Mouse (Mus musculus) lung, postnatal 25 days (tissue): ENCODE measurements around the gene Pts.
A peak's percentile ranks its signal among the peaks of the same experiment; 100 is the strongest.

Experiments used
- DNase-seq: peaks from one replicate; pipeline ENCODE4 v3.0.0; 2022; ENCODE audit warnings: low spot score

Pts gene

GRCm38 (mm10) chr9:50528293-50528892 is at the start of gene Pts:
Pts (minus strand) TSS chr9:50528724.
- DNase-seq: peak; percentile 98

- DNase-seq: no peak
These were observed 41.3 kb upstream of the Pts start for GRCm38 (mm10) chr9:50569599-50570525.

GRCm38 (mm10) chr9:50567881-50568280 is 39.4 kb upstream of the Pts start:
- DNase-seq: no peak

GRCm38 (mm10) chr9:50567372-50567771 is 38.8 kb upstream of the Pts start:
- DNase-seq: peak; percentile 14

- no peak for DNase-seq
These were observed 37.4 kb upstream of the Pts start for GRCm38 (mm10) chr9:50565940-50566339.

- peak; percentile 16 for DNase-seq
These were observed 36.6 kb upstream of the Pts start for GRCm38 (mm10) chr9:50565173-50565572.

GRCm38 (mm10) chr9:50561918-50562360 is 33.4 kb upstream of the Pts start:
- DNase-seq: no peak

- no peak for DNase-seq
These were observed 32.8 kb upstream of the Pts start, which contains the start of gene Tex12 for GRCm38 (mm10) chr9:50561145-50561917. Tex12 (minus strand) TSS chr9:50561325.

GRCm38 (mm10) chr9:50555094-50555446 is 26.5 kb upstream of the Pts start, which contains the start of gene Bco2:
Bco2 (minus strand) TSS chr9:50555181.
- no peak for DNase-seq

- peak; percentile 45 for DNase-seq
These were observed 25.9 kb upstream of the Pts start, which contains the start of gene Il18 for GRCm38 (mm10) chr9:50554241-50555093. Il18 (plus strand) TSS chr9:50554827.

- no peak for DNase-seq
These were observed 25.0 kb upstream of the Pts start for GRCm38 (mm10) chr9:50553547-50553946.

GRCm38 (mm10) chr9:50552206-50552605 is 23.7 kb upstream of the Pts start:
- no peak for DNase-seq

GRCm38 (mm10) chr9:50548936-50549335 is 20.4 kb upstream of the Pts start:
- no peak for DNase-seq

- DNase-seq: no peak
These were observed 19.4 kb upstream of the Pts start for GRCm38 (mm10) chr9:50547859-50548478.

- no peak for DNase-seq
These were observed 13.9 kb upstream of the Pts start for GRCm38 (mm10) chr9:50542401-50542800.

- DNase-seq: no peak
These were observed 11.6 kb upstream of the Pts start for GRCm38 (mm10) chr9:50540170-50540569.

GRCm38 (mm10) chr9:50537295-50537694 is 8.8 kb upstream of the Pts start:
- no peak for DNase-seq

- no peak for DNase-seq
These were observed 8.1 kb upstream of the Pts start for GRCm38 (mm10) chr9:50536603-50537135.

- peak; percentile 53 for DNase-seq
These were observed 7.4 kb upstream of the Pts start for GRCm38 (mm10) chr9:50535930-50536329.

- no peak for DNase-seq
These were observed 5.3 kb upstream of the Pts start for GRCm38 (mm10) chr9:50533791-50534190.

- DNase-seq: peak; percentile 53
These were observed 4.8 kb upstream of the Pts start for GRCm38 (mm10) chr9:50533328-50533727.
